Mouse (Mus musculus): ENCODE results near the gene Emx2. TPM values are rescaled to one million over a fixed set of nuclear protein-coding genes. Genes with fewer than 3 reads are reported as not detected.

Gene Emx2
- not detected in 2 replicates for polyA plus RNA-seq (2016; fragmentation: Nextera tagmentation; extraction: Ambion mirVana)

GRCm38 (mm10) chr19:59457951-59458742 is at the start of gene Emx2:
Gene Emx2, plus strand, starts transcription at chr19:59458372.
- Histone ChIP-seq H3K4me1 (replicated peaks) (peaks cover 27% of the 10 kb centered on the region), H3K27ac (ENCODE audit: poor library complexity, severe bottlenecking) (no peak within 1 kb of the TSS), H3K9ac (peak within 1 kb of the TSS; percentile 28; the same call in 1 of the 2 replicates), H3K9me3 (replicated peaks) (no peaks in the 10 kb centered on the region), H3K27me3 (replicated peaks) (peaks cover 88% of the 10 kb centered on the region), H3K36me3 (no peaks in the 10 kb centered on the region), H3K4me3 (peak within 1 kb of the TSS; percentile 44), H3K4me2 (peak within 1 kb of the TSS; percentile 69)
- WGBS = under 1% methylated on average over 58 of the region's 58 CpGs
- peak; percentile 62; the same call in 1 of the 2 replicates for ATAC-seq (ENCODE audit: insufficient number of reproducible peaks, low FRiP score)

- Histone ChIP-seq H3K9me3 (replicated peaks) (no peaks in the 10 kb centered on the region), H3K27me3 (replicated peaks) (peaks cover 58% of the 10 kb centered on the region), H3K36me3 (no peaks in the 10 kb centered on the region), H3K27ac (ENCODE audit: poor library complexity, severe bottlenecking) (no peak overlapping the region), H3K4me1 (replicated peaks) (peaks cover 4% of the 10 kb centered on the region), H3K4me3 (no peak overlapping the region), H3K4me2 (no peak overlapping the region), H3K9ac (no peak overlapping the region)
- ATAC-seq (ENCODE audit: insufficient number of reproducible peaks, low FRiP score) = no peak
- 39% methylated on average over 5 of the region's 5 CpGs for WGBS
These were observed 44.0 kb upstream of the Emx2 start for GRCm38 (mm10) chr19:59414128-59414527.

GRCm38 (mm10) chr19:59418024-59418423 is 40.1 kb upstream of the Emx2 start:
- no peak overlapping the region for H3K9ac ChIP-seq
- peaks cover 4% of the 10 kb centered on the region for H3K4me1 ChIP-seq (replicated peaks)
- H3K27ac ChIP-seq (ENCODE audit: poor library complexity, severe bottlenecking) = no peak overlapping the region
- peaks cover 72% of the 10 kb centered on the region for H3K27me3 ChIP-seq (replicated peaks)
- no peaks in the 10 kb centered on the region for H3K36me3 ChIP-seq
- no peaks in the 10 kb centered on the region for H3K9me3 ChIP-seq (replicated peaks)
- peak; percentile 63 for ATAC-seq (ENCODE audit: insufficient number of reproducible peaks, low FRiP score)
- no peak overlapping the region for H3K4me3 ChIP-seq
- 3% methylated on average over 15 of the region's 15 CpGs for WGBS
- H3K4me2 ChIP-seq = peak overlapping the region; percentile 32

- 57% methylated on average over 6 of the region's 6 CpGs for WGBS
- Histone ChIP-seq H3K9me3 (replicated peaks) (no peaks in the 10 kb centered on the region), H3K4me2 (no peak overlapping the region), H3K36me3 (no peaks in the 10 kb centered on the region), H3K4me3 (no peak overlapping the region), H3K27ac (ENCODE audit: poor library complexity, severe bottlenecking) (no peak overlapping the region), H3K27me3 (replicated peaks) (peaks cover 71% of the 10 kb centered on the region), H3K9ac (no peak overlapping the region), H3K4me1 (replicated peaks) (peaks cover 4% of the 10 kb centered on the region)
- ATAC-seq (ENCODE audit: insufficient number of reproducible peaks, low FRiP score) = no peak
These were observed 39.5 kb upstream of the Emx2 start for GRCm38 (mm10) chr19:59418671-59419070.

- Histone ChIP-seq H3K27ac (ENCODE audit: poor library complexity, severe bottlenecking) (no peak overlapping the region), H3K4me2 (peak overlapping the region; percentile 46), H3K9me3 (replicated peaks) (no peaks in the 10 kb centered on the region), H3K9ac (no peak overlapping the region), H3K27me3 (replicated peaks) (peaks cover 64% of the 10 kb centered on the region), H3K4me3 (peak overlapping the region; percentile 15), H3K4me1 (replicated peaks) (peaks cover 4% of the 10 kb centered on the region), H3K36me3 (no peaks in the 10 kb centered on the region)
- ATAC-seq (ENCODE audit: insufficient number of reproducible peaks, low FRiP score) = no peak
- 11% methylated on average over 8 of the region's 8 CpGs for WGBS
These were observed 35.8 kb upstream of the Emx2 start for GRCm38 (mm10) chr19:59422393-59422792.

GRCm38 (mm10) chr19:59423685-59424084 is 34.5 kb upstream of the Emx2 start:
- H3K9me3 ChIP-seq (replicated peaks) = peaks cover 5% of the 10 kb centered on the region; the same call in 1 of the 2 replicates
- WGBS = 64% methylated on average over 6 of the region's 6 CpGs
- no peak overlapping the region for H3K27ac ChIP-seq (ENCODE audit: poor library complexity, severe bottlenecking)
- no peak overlapping the region for H3K4me3 ChIP-seq
- no peak overlapping the region for H3K4me2 ChIP-seq
- ATAC-seq (ENCODE audit: insufficient number of reproducible peaks, low FRiP score) = no peak
- no peaks in the 10 kb centered on the region for H3K4me1 ChIP-seq (replicated peaks)
- H3K9ac ChIP-seq = no peak overlapping the region
- H3K27me3 ChIP-seq (replicated peaks) = peaks cover 54% of the 10 kb centered on the region
- no peaks in the 10 kb centered on the region for H3K36me3 ChIP-seq

GRCm38 (mm10) chr19:59424975-59425374 is 33.2 kb upstream of the Emx2 start:
- no peaks in the 10 kb centered on the region for H3K4me1 ChIP-seq (replicated peaks)
- H3K9me3 ChIP-seq (replicated peaks) = peaks cover 5% of the 10 kb centered on the region; the same call in 1 of the 2 replicates
- no peak overlapping the region for H3K4me2 ChIP-seq
- 81% methylated on average over 7 of the region's 7 CpGs for WGBS
- H3K27me3 ChIP-seq (replicated peaks) = peaks cover 41% of the 10 kb centered on the region
- no peaks in the 10 kb centered on the region for H3K36me3 ChIP-seq
- no peak overlapping the region for H3K4me3 ChIP-seq
- H3K27ac ChIP-seq (ENCODE audit: poor library complexity, severe bottlenecking) = no peak overlapping the region
- ATAC-seq (ENCODE audit: insufficient number of reproducible peaks, low FRiP score) = no peak
- H3K9ac ChIP-seq = no peak overlapping the region

- Histone ChIP-seq H3K36me3 (no peaks in the 10 kb centered on the region), H3K9me3 (replicated peaks) (peaks cover 5% of the 10 kb centered on the region; the same call in 1 of the 2 replicates), H3K4me2 (no peak overlapping the region), H3K4me3 (no peak overlapping the region), H3K27me3 (replicated peaks) (peaks cover 41% of the 10 kb centered on the region), H3K9ac (no peak overlapping the region), H3K4me1 (replicated peaks) (no peaks in the 10 kb centered on the region), H3K27ac (ENCODE audit: poor library complexity, severe bottlenecking) (no peak overlapping the region)
- no peak for ATAC-seq (ENCODE audit: insufficient number of reproducible peaks, low FRiP score)
- WGBS = 38% methylated on average over 6 of the region's 6 CpGs
These were observed 25.9 kb upstream of the Emx2 start for GRCm38 (mm10) chr19:59432286-59432685.

- ATAC-seq (ENCODE audit: insufficient number of reproducible peaks, low FRiP score) = no peak
- Histone ChIP-seq H3K27ac (ENCODE audit: poor library complexity, severe bottlenecking) (no peak overlapping the region), H3K4me2 (0 out of 2 replicates have a peak overlapping the region, but pooled peaks have one; percentile 37), H3K27me3 (replicated peaks) (peaks cover 96% of the 10 kb centered on the region), H3K9ac (no peak overlapping the region), H3K9me3 (replicated peaks) (no peaks in the 10 kb centered on the region), H3K36me3 (no peaks in the 10 kb centered on the region), H3K4me1 (replicated peaks) (peaks cover 7% of the 10 kb centered on the region), H3K4me3 (no peak overlapping the region; the same call in 1 of the 2 replicates)
- WGBS = 7% methylated on average over 14 of the region's 14 CpGs
These were observed 7.5 kb upstream of the Emx2 start for GRCm38 (mm10) chr19:59450561-59451135.

GRCm38 (mm10) chr19:59451441-59451951 is 6.7 kb upstream of the Emx2 start:
- H3K9me3 ChIP-seq (replicated peaks) = no peaks in the 10 kb centered on the region
- no peak for ATAC-seq (ENCODE audit: insufficient number of reproducible peaks, low FRiP score)
- peak overlapping the region; percentile 14 for H3K4me3 ChIP-seq
- WGBS = under 1% methylated on average over 31 of the region's 31 CpGs
- no peak overlapping the region for H3K9ac ChIP-seq
- peaks cover 7% of the 10 kb centered on the region for H3K4me1 ChIP-seq (replicated peaks)
- H3K36me3 ChIP-seq = no peaks in the 10 kb centered on the region
- H3K27ac ChIP-seq (ENCODE audit: poor library complexity, severe bottlenecking) = no peak overlapping the region
- H3K4me2 ChIP-seq = peak overlapping the region; percentile 37
- H3K27me3 ChIP-seq (replicated peaks) = peaks cover 96% of the 10 kb centered on the region

- no peak overlapping the region for H3K27ac ChIP-seq (ENCODE audit: poor library complexity, severe bottlenecking)
- peaks cover 97% of the 10 kb centered on the region for H3K27me3 ChIP-seq (replicated peaks)
- H3K4me1 ChIP-seq (replicated peaks) = peaks cover 7% of the 10 kb centered on the region
- no peak overlapping the region for H3K9ac ChIP-seq
- ATAC-seq (ENCODE audit: insufficient number of reproducible peaks, low FRiP score) = no peak
- no peaks in the 10 kb centered on the region for H3K36me3 ChIP-seq
- 5% methylated on average over 4 of the region's 4 CpGs for WGBS
- no peaks in the 10 kb centered on the region for H3K9me3 ChIP-seq (replicated peaks)
- H3K4me3 ChIP-seq = no peak overlapping the region
- no peak overlapping the region for H3K4me2 ChIP-seq
These were observed 5.9 kb upstream of the Emx2 start for GRCm38 (mm10) chr19:59452321-59452720.
